Mouse (Mus musculus): ENCODE data around the gene Il31ra.

GRCm38 (mm10) chr13:112486676-112487075 lies 107.5 kb downstream of the Il31ra start:
- TF ChIP-seq CTCF (IDR thresholded peaks at IDR 0.05; ENCODE audit: low read depth, low read length), result no peak
- no peak for TF ChIP-seq POLR2A (IDR thresholded peaks at IDR 0.05; ENCODE audit: borderline replicate concordance, low read depth, low read length)

Data from bone marrow macrophage, adult 2 months (primary cell).